Mouse (Mus musculus): ENCODE measurements around the gene Dgke.

GRCm38 (mm10) chr11:89031189-89031588 lies 35.5 kb downstream of the Dgke start:
- TF ChIP-seq CTCF (IDR thresholded peaks at IDR 0.05; ENCODE audit: extremely low read depth, insufficient read depth, insufficient read length, insufficient replicate concordance): no peak
- no peak for TF ChIP-seq POLR2A (IDR thresholded peaks at IDR 0.05; ENCODE audit: low read depth, low read length)

Measured in spleen, adult 2 months (tissue).